Mouse (Mus musculus): Measurements from ENCODE around the gene March10. TPM values are rescaled to one million over a fixed set of nuclear protein-coding genes. Genes with fewer than 3 reads are reported as not detected.

March10 gene
- polyA plus RNA-seq, 1 experiment from 2014 or later: not detected

DNA sequence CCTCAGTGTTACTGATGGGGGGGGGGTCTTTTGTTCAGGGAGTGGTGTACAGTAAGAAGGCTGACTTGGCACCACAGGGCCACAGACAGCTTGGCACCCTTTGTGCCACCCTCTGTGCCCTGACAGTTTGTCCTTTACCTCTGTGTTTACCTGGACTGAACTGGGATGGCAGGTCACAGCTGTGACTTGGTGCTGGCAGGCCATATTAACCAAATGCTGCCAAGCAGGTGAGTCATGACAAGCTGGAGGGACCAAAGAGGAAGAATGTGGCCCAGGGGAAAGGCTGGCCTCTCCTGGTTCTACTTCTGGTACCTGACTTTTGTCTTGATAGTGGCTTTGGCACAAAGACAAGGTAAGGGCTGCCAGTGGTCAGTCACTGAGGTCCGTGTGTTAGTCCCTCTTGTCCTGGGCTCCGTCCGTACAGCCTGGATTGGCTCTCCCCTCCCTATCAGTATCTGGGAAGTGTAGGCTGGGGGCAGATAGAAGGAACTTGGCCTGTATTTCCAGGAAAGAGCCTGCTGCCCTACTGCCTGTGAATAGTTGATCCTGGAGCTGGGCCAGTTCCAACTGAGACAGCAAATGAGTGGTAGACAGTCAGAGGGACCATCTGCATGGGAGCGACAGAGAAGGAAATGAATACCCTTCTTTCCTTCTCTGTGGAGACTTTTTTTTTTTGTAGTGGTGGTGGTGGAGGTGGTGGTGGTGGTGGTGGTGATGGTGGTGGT, 94.3 kb downstream of the March10 start:
- no peak overlapping the region for H3K27ac ChIP-seq
- no peaks in the 10 kb centered on the region for H3K36me3 ChIP-seq (replicated peaks)
- WGBS: 88% methylated on average over 4 of the region's 4 CpGs
- H3K9me3 ChIP-seq: no peaks in the 10 kb centered on the region
- H3K9ac ChIP-seq: no peak overlapping the region
- no peak overlapping the region for H3K4me3 ChIP-seq (replicated peaks)
- peaks cover 22% of the 10 kb centered on the region for H3K27me3 ChIP-seq
- no peak for ATAC-seq (ENCODE audit: low FRiP score)
- no peak overlapping the region for H3K4me2 ChIP-seq
- H3K4me1 ChIP-seq: peaks cover 32% of the 10 kb centered on the region

DNA sequence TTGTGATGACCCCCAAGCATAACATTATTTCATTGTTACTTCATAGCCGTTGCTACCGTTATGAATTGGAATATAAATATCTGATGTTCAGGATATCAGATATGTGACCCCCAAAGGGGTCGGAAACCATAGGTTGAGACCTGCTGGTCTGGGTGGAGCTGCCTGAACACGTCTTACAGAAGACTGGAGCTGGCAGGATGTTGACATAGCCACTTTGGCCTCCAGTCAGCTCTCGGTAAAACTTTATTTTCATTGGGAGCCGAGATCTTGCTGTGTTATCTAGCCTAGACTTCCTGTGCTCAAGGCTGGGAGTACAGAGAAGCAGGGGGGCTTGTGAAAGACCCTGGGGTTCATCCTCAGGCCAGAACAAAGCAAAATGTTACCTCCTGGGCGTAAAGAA, 100.2 kb downstream of the March10 start:
- no peak overlapping the region for H3K4me2 ChIP-seq
- H3K27me3 ChIP-seq: no peaks in the 10 kb centered on the region
- no peak overlapping the region for H3K27ac ChIP-seq
- no peak overlapping the region for H3K9ac ChIP-seq
- no peaks in the 10 kb centered on the region for H3K36me3 ChIP-seq (replicated peaks)
- peaks cover 8% of the 10 kb centered on the region; the same call in 1 of the 2 replicates for H3K4me1 ChIP-seq
- WGBS: 86% methylated on average over 7 of the region's 7 CpGs
- H3K9me3 ChIP-seq: no peaks in the 10 kb centered on the region
- H3K4me3 ChIP-seq (replicated peaks): no peak overlapping the region
- no peak for ATAC-seq (ENCODE audit: low FRiP score)

DNA sequence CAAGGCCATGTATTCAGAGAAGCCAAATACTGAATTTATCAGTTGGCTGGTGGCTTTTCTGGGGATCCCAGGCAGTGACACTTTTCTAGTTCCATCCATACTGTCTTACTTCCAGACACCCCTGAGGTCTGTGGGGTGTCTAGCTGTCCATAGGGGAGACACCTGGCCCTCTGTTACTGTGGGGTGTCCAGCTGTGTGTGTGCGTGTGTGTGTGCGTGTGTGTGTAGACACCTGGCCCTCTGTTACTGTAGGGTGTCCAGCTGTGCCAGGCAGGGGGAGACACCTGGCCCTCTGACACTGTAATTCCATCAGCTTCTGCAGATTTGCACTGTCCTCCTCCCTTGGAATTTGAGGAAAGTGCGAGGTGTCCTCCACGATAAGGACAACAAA, 102.6 kb downstream of the March10 start:
- Histone ChIP-seq H3K9me3 (no peaks in the 10 kb centered on the region), H3K4me1 (peaks cover 8% of the 10 kb centered on the region; the same call in 1 of the 2 replicates), H3K27ac (no peak overlapping the region), H3K36me3 (replicated peaks) (peaks cover 10% of the 10 kb centered on the region), H3K27me3 (no peaks in the 10 kb centered on the region), H3K4me2 (no peak overlapping the region), H3K9ac (no peak overlapping the region), H3K4me3 (replicated peaks) (no peak overlapping the region)
- no peak for ATAC-seq (ENCODE audit: low FRiP score)
- 89% methylated on average over 4 of the region's 4 CpGs for WGBS

DNA sequence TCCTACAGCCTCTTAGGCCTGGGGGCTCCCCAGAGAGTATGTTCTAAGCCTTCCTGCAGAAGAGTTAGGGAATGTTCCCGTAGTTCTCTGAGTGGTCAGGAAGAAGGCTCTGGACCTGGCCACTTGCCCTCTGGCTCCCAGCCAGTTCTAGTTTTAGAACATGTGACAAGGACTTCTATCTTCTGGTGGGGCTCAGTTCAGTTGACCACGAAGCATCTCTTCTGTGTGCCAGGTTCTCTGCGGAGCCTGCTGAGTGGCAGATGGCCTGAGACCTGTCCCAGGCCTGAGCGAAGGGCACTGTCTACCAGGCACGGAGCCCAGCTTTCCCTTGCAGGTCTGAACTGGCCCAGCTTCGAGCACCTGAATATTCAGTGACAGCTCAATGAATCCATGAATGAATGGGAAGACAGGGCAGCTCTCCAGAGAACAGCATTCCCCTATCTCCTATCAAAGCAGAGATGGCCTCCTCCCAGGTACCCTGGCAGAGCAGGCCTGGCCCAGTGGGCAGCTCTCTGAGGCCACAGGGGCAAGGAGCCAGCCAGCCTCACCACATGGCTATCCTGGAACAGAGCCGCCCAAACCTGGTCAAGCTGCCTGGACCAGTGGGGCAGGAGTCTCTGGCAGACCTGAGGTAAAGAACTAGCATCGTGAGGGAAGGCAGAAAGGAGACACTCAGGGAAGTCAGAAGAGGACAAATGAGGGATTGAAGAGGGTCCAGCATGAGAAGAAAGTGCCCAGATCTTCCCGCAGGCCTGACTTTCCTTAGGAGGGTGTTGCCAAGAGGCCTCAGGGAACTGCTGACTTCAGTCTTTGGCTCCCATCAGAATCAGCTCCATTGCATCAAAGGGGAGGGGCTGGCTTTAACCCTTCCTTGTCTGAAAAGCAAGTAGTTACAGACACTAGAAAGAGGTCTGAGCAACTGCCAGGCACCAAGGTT, 103.3 kb downstream of the March10 start:
- WGBS: 69% methylated on average over 9 of the region's 9 CpGs
- Histone ChIP-seq H3K9ac (no peak overlapping the region), H3K27me3 (no peaks in the 10 kb centered on the region), H3K36me3 (replicated peaks) (peaks cover 17% of the 10 kb centered on the region), H3K4me1 (peaks cover 8% of the 10 kb centered on the region; the same call in 1 of the 2 replicates), H3K27ac (no peak overlapping the region), H3K4me2 (no peak overlapping the region), H3K4me3 (replicated peaks) (no peak overlapping the region), H3K9me3 (no peaks in the 10 kb centered on the region)
- ATAC-seq (ENCODE audit: low FRiP score): no peak

DNA sequence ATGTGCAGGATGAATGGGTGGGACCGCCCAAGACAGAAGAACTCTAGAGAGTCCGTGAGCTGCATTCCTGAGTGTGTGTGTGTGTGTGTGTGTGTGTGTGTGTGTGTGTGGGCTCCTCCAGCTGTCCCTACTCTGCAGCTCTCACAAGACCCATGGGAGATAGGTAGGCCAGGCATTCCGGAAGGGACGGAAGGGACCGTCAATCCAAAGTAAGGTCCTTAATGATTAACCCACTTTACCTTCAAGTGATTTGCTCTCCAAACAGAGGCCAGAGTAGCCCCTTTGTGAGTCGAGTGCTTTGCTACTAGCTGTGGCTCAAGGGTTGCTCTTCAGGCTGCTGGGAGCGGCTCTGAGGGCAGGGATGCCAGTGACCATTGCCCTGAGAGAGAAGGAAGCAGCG, 104.4 kb downstream of the March10 start:
- Histone ChIP-seq H3K4me2 (no peak overlapping the region), H3K4me1 (peaks cover 8% of the 10 kb centered on the region; the same call in 1 of the 2 replicates), H3K9me3 (no peaks in the 10 kb centered on the region), H3K9ac (no peak overlapping the region), H3K4me3 (replicated peaks) (no peak overlapping the region), H3K27ac (no peak overlapping the region), H3K36me3 (replicated peaks) (peaks cover 17% of the 10 kb centered on the region), H3K27me3 (no peaks in the 10 kb centered on the region)
- ATAC-seq (ENCODE audit: low FRiP score): no peak
- WGBS: 74% methylated on average over 8 of the region's 8 CpGs

GRCm38 (mm10) chr11:105350643-105351042, 105.9 kb downstream of the March10 start:
- no peak overlapping the region for H3K4me3 ChIP-seq (replicated peaks)
- no peak overlapping the region for H3K9ac ChIP-seq
- peaks cover 31% of the 10 kb centered on the region for H3K36me3 ChIP-seq (replicated peaks)
- ATAC-seq (ENCODE audit: low FRiP score): no peak
- no peak overlapping the region for H3K4me2 ChIP-seq
- peaks cover 8% of the 10 kb centered on the region; the same call in 1 of the 2 replicates for H3K4me1 ChIP-seq
- no peaks in the 10 kb centered on the region for H3K27me3 ChIP-seq
- no peaks in the 10 kb centered on the region for H3K9me3 ChIP-seq
- H3K27ac ChIP-seq: no peak overlapping the region
- WGBS: 90% methylated on average over 7 of the region's 7 CpGs

- Histone ChIP-seq H3K9ac (no peak overlapping the region), H3K36me3 (replicated peaks) (peaks cover 31% of the 10 kb centered on the region), H3K4me2 (no peak overlapping the region), H3K4me1 (peaks cover 8% of the 10 kb centered on the region; the same call in 1 of the 2 replicates), H3K4me3 (replicated peaks) (no peak overlapping the region), H3K27me3 (no peaks in the 10 kb centered on the region), H3K27ac (no peak overlapping the region), H3K9me3 (no peaks in the 10 kb centered on the region)
- WGBS: 94% methylated on average over 19 of the region's 19 CpGs
- no peak for ATAC-seq (ENCODE audit: low FRiP score)
Observed at GRCm38 (mm10) chr11:105349780-105350324, 106.7 kb downstream of the March10 start.

DNA sequence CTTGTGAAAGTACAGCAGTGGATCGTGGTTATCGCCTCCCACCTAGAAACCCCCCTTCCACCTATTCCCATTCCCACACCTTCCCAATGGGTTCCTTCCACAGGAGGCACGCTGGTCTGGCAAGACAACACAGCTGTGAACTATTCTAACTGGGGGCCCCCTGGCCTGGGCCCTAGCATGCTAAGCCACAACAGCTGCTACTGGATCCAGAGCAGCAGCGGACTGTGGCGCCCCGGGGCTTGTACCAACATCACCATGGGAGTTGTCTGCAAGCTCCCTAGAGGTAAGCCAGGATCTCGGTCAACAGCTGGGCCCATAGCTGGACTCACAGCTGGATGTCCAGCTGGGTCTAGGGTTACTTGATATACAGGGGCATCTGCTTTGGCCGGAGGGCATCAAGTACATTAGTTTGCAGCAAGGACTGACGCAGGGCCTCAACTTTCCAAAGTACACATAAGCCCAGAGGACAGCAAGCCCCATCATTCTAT, 108.0 kb downstream of the March10 start:
- no peak overlapping the region for H3K27ac ChIP-seq
- 93% methylated on average over 9 of the region's 9 CpGs for WGBS
- peaks cover 8% of the 10 kb centered on the region; the same call in 1 of the 2 replicates for H3K4me1 ChIP-seq
- no peaks in the 10 kb centered on the region for H3K27me3 ChIP-seq
- H3K4me3 ChIP-seq (replicated peaks): no peak overlapping the region
- ATAC-seq (ENCODE audit: low FRiP score): no peak
- no peak overlapping the region for H3K4me2 ChIP-seq
- H3K9ac ChIP-seq: no peak overlapping the region
- H3K9me3 ChIP-seq: no peaks in the 10 kb centered on the region
- H3K36me3 ChIP-seq (replicated peaks): peaks cover 31% of the 10 kb centered on the region

DNA sequence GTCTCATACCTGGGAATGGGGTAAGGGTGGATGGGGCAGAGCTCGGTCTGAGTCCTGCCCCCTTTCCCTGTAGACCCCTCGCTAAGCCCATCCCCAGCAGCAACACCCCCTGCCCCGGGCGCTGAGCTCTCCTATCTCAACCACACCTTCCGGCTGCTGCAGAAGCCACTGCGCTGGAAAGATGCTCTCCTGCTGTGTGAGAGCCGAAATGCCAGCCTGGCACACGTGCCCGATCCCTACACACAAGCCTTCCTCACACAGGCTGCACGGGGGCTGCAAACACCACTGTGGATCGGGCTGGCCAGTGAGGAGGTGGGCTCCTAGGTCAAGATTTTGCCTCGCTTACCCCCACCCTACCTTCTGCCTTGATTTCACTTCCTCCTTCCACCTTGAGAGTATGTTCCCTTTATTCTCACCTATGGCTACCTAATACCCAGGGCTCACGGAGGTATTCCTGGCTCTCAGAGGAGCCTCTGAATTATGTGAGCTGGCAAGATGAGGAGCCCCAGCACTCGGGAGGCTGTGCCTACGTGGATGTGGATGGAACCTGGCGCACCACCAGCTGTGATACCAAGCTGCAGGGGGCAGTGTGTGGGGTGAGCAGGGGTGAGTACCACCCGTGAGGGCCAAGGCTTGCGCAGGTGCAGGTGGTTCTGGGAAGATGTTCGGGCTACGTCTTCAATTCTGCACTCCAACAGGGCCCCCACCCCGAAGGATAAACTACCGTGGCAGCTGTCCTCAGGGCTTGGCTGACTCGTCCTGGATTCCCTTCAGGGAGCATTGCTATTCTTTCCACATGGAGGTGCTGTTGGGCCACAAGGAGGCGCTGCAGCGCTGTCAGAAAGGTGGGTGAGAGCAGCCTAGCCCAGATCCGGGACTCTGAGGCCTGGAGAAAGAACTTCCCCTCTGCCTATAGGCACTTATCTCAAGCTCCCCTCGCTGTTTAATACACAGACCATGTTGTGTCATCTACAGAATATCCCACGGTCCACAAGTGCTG, 109.1 kb downstream of the March10 start:
- H3K36me3 ChIP-seq (replicated peaks): peaks cover 31% of the 10 kb centered on the region
- 68% methylated on average over 28 of the region's 28 CpGs for WGBS

GRCm38 (mm10) chr11:105345284-105345683, 111.3 kb downstream of the March10 start:
- H3K36me3 ChIP-seq (replicated peaks): peaks cover 41% of the 10 kb centered on the region
- 86% methylated on average over 2 of the region's 2 CpGs for WGBS
- H3K4me2 ChIP-seq: no peak overlapping the region
- ATAC-seq (ENCODE audit: low FRiP score): no peak
- H3K9ac ChIP-seq: no peak overlapping the region
- H3K9me3 ChIP-seq: no peaks in the 10 kb centered on the region
- H3K4me3 ChIP-seq (replicated peaks): no peak overlapping the region
- no peaks in the 10 kb centered on the region for H3K4me1 ChIP-seq
- H3K27ac ChIP-seq: no peak overlapping the region
- H3K27me3 ChIP-seq: no peaks in the 10 kb centered on the region

More for the DNA sequence above, 109.1 kb downstream of the March10 start:
- no peak overlapping the region for H3K4me2 ChIP-seq
- no peaks in the 10 kb centered on the region for H3K9me3 ChIP-seq
- no peak overlapping the region for H3K9ac ChIP-seq
- H3K4me3 ChIP-seq (replicated peaks): no peak overlapping the region
- H3K27me3 ChIP-seq: no peaks in the 10 kb centered on the region
- peaks cover 8% of the 10 kb centered on the region; the same call in 1 of the 2 replicates for H3K4me1 ChIP-seq
- no peak overlapping the region for H3K27ac ChIP-seq
- ATAC-seq (ENCODE audit: low FRiP score): peak; percentile 76

DNA sequence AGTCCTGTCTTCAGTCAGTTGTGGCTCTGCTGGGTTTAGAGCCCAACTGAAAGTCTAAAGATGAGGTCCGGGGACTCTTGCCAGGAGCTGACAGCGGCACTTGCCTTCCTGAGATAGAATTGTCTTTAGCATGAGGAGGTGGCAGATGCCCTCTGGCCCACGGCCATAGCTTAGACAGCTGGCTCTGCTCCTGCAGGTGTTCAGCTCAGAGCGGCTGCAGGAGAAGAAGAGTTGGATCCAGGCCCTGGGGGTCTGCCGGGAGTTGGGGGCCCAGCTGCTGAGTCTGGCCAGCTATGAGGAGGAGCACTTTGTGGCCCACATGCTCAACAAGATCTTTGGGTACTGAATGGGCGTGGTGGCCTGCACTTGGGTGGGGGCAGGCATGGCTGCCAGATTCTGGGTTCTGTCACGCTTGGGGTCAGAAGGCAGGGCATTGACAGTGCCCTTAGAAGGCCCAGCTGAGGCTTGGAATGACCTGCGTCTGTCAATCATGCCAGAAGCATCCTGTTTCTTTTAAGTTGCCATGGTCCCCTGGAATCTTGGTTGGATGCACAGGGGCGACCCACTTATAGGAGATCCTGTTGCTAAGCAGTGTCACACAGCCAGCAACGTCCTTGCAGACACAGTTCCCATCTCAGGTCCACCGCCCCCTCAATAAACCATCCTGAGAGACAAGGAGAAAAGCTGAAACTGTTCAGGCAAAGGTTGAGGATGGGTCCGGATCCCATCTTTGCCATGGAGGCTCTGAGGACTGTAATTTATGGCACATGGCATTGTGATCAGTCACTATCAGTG, 117.7 kb downstream of the March10 start:
- Histone ChIP-seq H3K27ac (no peak overlapping the region), H3K4me1 (no peaks in the 10 kb centered on the region), H3K36me3 (replicated peaks) (peaks cover 22% of the 10 kb centered on the region), H3K4me2 (no peak overlapping the region), H3K9ac (no peak overlapping the region), H3K9me3 (no peaks in the 10 kb centered on the region), H3K27me3 (no peaks in the 10 kb centered on the region), H3K4me3 (replicated peaks) (no peak overlapping the region)
- no peak for ATAC-seq (ENCODE audit: low FRiP score)
- 88% methylated on average over 12 of the region's 12 CpGs for WGBS
